16 mouse cellular contexts compared by ENCODE assay signal in the genomic region with DNA sequence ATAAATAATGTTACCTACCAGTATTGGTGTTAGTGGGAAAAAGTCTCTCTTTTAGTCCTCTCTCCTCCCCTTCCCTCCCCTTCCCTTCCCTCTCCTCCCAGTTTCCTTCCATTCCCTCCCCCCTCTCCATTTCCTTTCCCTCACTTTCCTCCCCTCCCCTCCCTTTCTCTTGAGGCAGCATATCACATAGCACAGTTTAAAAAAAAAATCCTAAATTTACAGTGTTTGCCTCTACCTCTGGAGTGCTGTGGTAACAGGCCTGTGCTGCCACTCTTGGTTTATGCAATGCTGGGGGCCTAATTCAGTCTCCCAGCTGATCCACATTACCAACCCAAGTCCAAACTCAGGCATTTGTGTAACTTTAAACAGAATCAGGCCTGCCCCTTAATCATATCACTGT. TPM values are rescaled to one million over a fixed set of nuclear protein-coding genes. Genes with fewer than 3 reads are reported as not detected.
DNase-seq lines count a peak whose midpoint lies in the region; ATAC-seq lines count a peak whose summit lies in the region.
"Had no signal": no experiment of that assay in that cellular context is flagged by ENCODE, and none has a peak within 500 bp of the region (broad histone marks: within the 10 kb centered on the region; RNA-seq: fewer than 3 reads in every experiment).

No protein-coding gene starts in this region.

- no peak overlapping the region for H3K9ac ChIP-seq in lung, embryonic 15.5 days
- H3K9ac ChIP-seq in embryonic facial prominence, embryonic 12.5 days: no peak overlapping the region
- no peak overlapping the region for H3K9ac ChIP-seq in intestine, embryonic 15.5 days
- no peak overlapping the region for H3K9ac ChIP-seq in stomach, embryonic 15.5 days
- H3K9ac ChIP-seq in hindbrain, embryonic 12.5 days: no peak overlapping the region
- H3K9ac ChIP-seq: forebrain, postnatal 0 days; hindbrain, embryonic 15.5 days; liver, embryonic 12.5 days had no signal

- no peak for DNase-seq in lung, adult 18-20 months
- no peak for DNase-seq in spleen, postnatal 36 days (ENCODE audit: low spot score in 2 of 2)
- no peak for DNase-seq in cerebellum, adult 8-10 months
- DNase-seq: cerebellum, adult 11-12 months; cerebellum, postnatal 25 days; forebrain, postnatal 0 days; layer of hippocampus, adult 9-11 months had no signal

- no peaks in the 10 kb centered on the region for H3K9me3 ChIP-seq in lung, embryonic 15.5 days
- no peaks in the 10 kb centered on the region for H3K9me3 ChIP-seq in embryonic facial prominence, embryonic 12.5 days
- no peaks in the 10 kb centered on the region for H3K9me3 ChIP-seq in intestine, embryonic 15.5 days
- H3K9me3 ChIP-seq in stomach, embryonic 15.5 days: no peaks in the 10 kb centered on the region
- H3K9me3 ChIP-seq in hindbrain, embryonic 12.5 days (replicated peaks): no peaks in the 10 kb centered on the region
- H3K9me3 ChIP-seq: hindbrain, embryonic 15.5 days; liver, embryonic 12.5 days had no signal

- no peak for ATAC-seq in lung, embryonic 15.5 days (ENCODE audit: borderline replicate concordance, extremely low read depth, low FRiP score, low TSS enrichment)
- ATAC-seq in embryonic facial prominence, embryonic 12.5 days (ENCODE audit: insufficient number of reproducible peaks, insufficient read depth, low FRiP score, low TSS enrichment): no peak
- ATAC-seq in intestine, embryonic 15.5 days: peak; percentile 37
- peak; percentile 45; the same call in 1 of the 2 replicates for ATAC-seq in stomach, embryonic 15.5 days (ENCODE audit: insufficient read depth, low FRiP score, low read depth)
- no peak for ATAC-seq in hindbrain, embryonic 12.5 days (ENCODE audit: low FRiP score)
- ATAC-seq: activated CD4-positive, CD25-positive, alpha-beta regulatory T cell, adult 4 months; forebrain, postnatal 0 days; liver, embryonic 12.5 days; midbrain, embryonic 16.5 days had no signal

- H3K27ac ChIP-seq in lung, embryonic 15.5 days: peak overlapping the region; percentile 66
- H3K27ac ChIP-seq in embryonic facial prominence, embryonic 12.5 days: peak overlapping the region; percentile 61; the same call in 1 of the 2 replicates
- H3K27ac ChIP-seq in intestine, embryonic 15.5 days: peak overlapping the region; percentile 63
- peak overlapping the region; percentile 42 for H3K27ac ChIP-seq in stomach, embryonic 15.5 days
- H3K27ac ChIP-seq in hindbrain, embryonic 12.5 days: no peak overlapping the region
- H3K27ac ChIP-seq: hindbrain, embryonic 15.5 days; liver, embryonic 12.5 days had no signal

- no peaks in the 10 kb centered on the region for H3K27me3 ChIP-seq in lung, embryonic 15.5 days
- no peaks in the 10 kb centered on the region for H3K27me3 ChIP-seq in embryonic facial prominence, embryonic 12.5 days
- no peaks in the 10 kb centered on the region for H3K27me3 ChIP-seq in intestine, embryonic 15.5 days (replicated peaks)
- no peaks in the 10 kb centered on the region for H3K27me3 ChIP-seq in stomach, embryonic 15.5 days (replicated peaks)
- no peaks in the 10 kb centered on the region for H3K27me3 ChIP-seq in hindbrain, embryonic 12.5 days
- H3K27me3 ChIP-seq: hindbrain, embryonic 15.5 days; liver, embryonic 12.5 days had no signal

- H3K36me3 ChIP-seq in lung, embryonic 15.5 days: no peaks in the 10 kb centered on the region
- H3K36me3 ChIP-seq in embryonic facial prominence, embryonic 12.5 days: no peaks in the 10 kb centered on the region
- no peaks in the 10 kb centered on the region for H3K36me3 ChIP-seq in intestine, embryonic 15.5 days
- H3K36me3 ChIP-seq in stomach, embryonic 15.5 days: no peaks in the 10 kb centered on the region
- no peaks in the 10 kb centered on the region for H3K36me3 ChIP-seq in hindbrain, embryonic 12.5 days
- H3K36me3 ChIP-seq: hindbrain, embryonic 15.5 days; liver, embryonic 12.5 days had no signal

- H3K4me1 ChIP-seq in lung, embryonic 15.5 days: peaks cover 26% of the 10 kb centered on the region
- peaks cover 34% of the 10 kb centered on the region for H3K4me1 ChIP-seq in embryonic facial prominence, embryonic 12.5 days
- H3K4me1 ChIP-seq in intestine, embryonic 15.5 days (replicated peaks): peaks cover 11% of the 10 kb centered on the region; the same call in 1 of the 2 replicates
- peaks cover 10% of the 10 kb centered on the region; the same call in 1 of the 2 replicates for H3K4me1 ChIP-seq in stomach, embryonic 15.5 days
- H3K4me1 ChIP-seq in hindbrain, embryonic 12.5 days: peaks cover 7% of the 10 kb centered on the region; the same call in 1 of the 2 replicates
- H3K4me1 ChIP-seq: hindbrain, embryonic 15.5 days had no signal

- no peak overlapping the region for H3K4me3 ChIP-seq in lung, embryonic 15.5 days
- H3K4me3 ChIP-seq in embryonic facial prominence, embryonic 12.5 days: no peak overlapping the region
- H3K4me3 ChIP-seq in intestine, embryonic 15.5 days (replicated peaks): no peak overlapping the region
- no peak overlapping the region for H3K4me3 ChIP-seq in stomach, embryonic 15.5 days (replicated peaks)
- no peak overlapping the region for H3K4me3 ChIP-seq in hindbrain, embryonic 12.5 days
- H3K4me3 ChIP-seq: hindbrain, embryonic 15.5 days; liver, embryonic 12.5 days had no signal

- no peak overlapping the region for H3K4me2 ChIP-seq in lung, embryonic 15.5 days
- no peak overlapping the region for H3K4me2 ChIP-seq in embryonic facial prominence, embryonic 12.5 days (replicated peaks)
- no peak overlapping the region for H3K4me2 ChIP-seq in intestine, embryonic 15.5 days (replicated peaks)
- no peak overlapping the region for H3K4me2 ChIP-seq in stomach, embryonic 15.5 days
- no peak overlapping the region for H3K4me2 ChIP-seq in hindbrain, embryonic 12.5 days (replicated peaks)
- H3K4me2 ChIP-seq: hindbrain, embryonic 15.5 days; liver, embryonic 12.5 days had no signal

RNA-seq across cellular contexts. Expression of gene Slc44a3, which starts 52.1 kb away (rescaled TPM):
- 15.3 and 16.5 TPM in 2 replicates for polyA plus RNA-seq in lung, embryonic 15.5 days (2015; fragmentation: Nextera tagmentation; extraction: Ambion mirVana)
- polyA plus RNA-seq in embryonic facial prominence, embryonic 12.5 days (2016; fragmentation: Nextera tagmentation; extraction: Ambion mirVana): 1.5 and 1.6 TPM in 2 replicates
- polyA plus RNA-seq in intestine, embryonic 15.5 days (2015; fragmentation: Nextera tagmentation; extraction: Ambion mirVana): 42.5 and 45.3 TPM in 2 replicates
- polyA plus RNA-seq in stomach, embryonic 15.5 days (2015; fragmentation: Nextera tagmentation; extraction: Ambion mirVana): 35.4 and 46.9 TPM in 2 replicates
- polyA plus RNA-seq in hindbrain, embryonic 12.5 days (2016; fragmentation: Nextera tagmentation; extraction: Ambion mirVana): 0.97 and 1.5 TPM in 2 replicates
- polyA plus RNA-seq: activated CD4-positive, CD25-positive, alpha-beta regulatory T cell, adult 4 months had no signal

Comparison
In these comparisons a context has a peak if more than half of its experiments do, and no peak if none do; other contexts are left out.
1. ATAC-seq: peak in intestine, embryonic 15.5 days (single experiment) and stomach, embryonic 15.5 days (single experiment); none in lung, embryonic 15.5 days (single experiment), embryonic facial prominence, embryonic 12.5 days (single experiment) and hindbrain, embryonic 12.5 days (single experiment).